Mouse (Mus musculus) forebrain, embryonic 11.5 days (tissue): ENCODE results near the gene Parpbp. TPM values are rescaled to one million over a fixed set of nuclear protein-coding genes. Genes with fewer than 3 reads are reported as not detected.
A peak's percentile ranks its signal among the peaks of the same experiment; 100 is the strongest.

ENCODE experiments used
- ATAC-seq: fragments of 200-750 bp; cut with Nextera tagmentation; replicated peaks from 2 replicates; pipeline ENCODE4 v1.8.0; 2017; ENCODE audit warnings: moderate TSS enrichment; ENCODE audit not compliant: low FRiP score
- DNase-seq: peaks from one replicate; pipeline ENCODE4 v3.0.0-alpha.2; 2017; ENCODE audit warnings: low spot score
- H3K27ac ChIP-seq: fragments of 300-500 bp; sonication (generic); 2 replicates; pipeline ENCODE4 v1.5.1; 2014; ENCODE audit warnings: low read depth, low read length
- H3K27me3 ChIP-seq: fragments of 300-500 bp; sonication (generic); 2 replicates; pipeline ENCODE4 v1.6.1; 2014; ENCODE audit warnings: mild to moderate bottlenecking, low read length, mixed read lengths; ENCODE audit not compliant: control insufficient read depth, insufficient read depth
- H3K36me3 ChIP-seq: fragments of 300-500 bp; sonication (generic); 2 replicates; pipeline ENCODE4 v1.6.1; 2014; ENCODE audit warnings: mild to moderate bottlenecking, low read length, moderate library complexity, mixed read lengths; ENCODE audit not compliant: control insufficient read depth, insufficient read depth
- H3K4me1 ChIP-seq: fragments of 300-500 bp; sonication (generic); replicated peaks from 2 replicates; pipeline ENCODE4 v1.6.1; 2014; ENCODE audit warnings: low read length, mixed read lengths; ENCODE audit not compliant: control insufficient read depth, insufficient read depth
- H3K4me2 ChIP-seq: fragments of 300-500 bp; sonication (generic); 2 replicates; pipeline ENCODE4 v1.6.1; 2014; ENCODE audit warnings: low read depth, mild to moderate bottlenecking, low read length, moderate library complexity, mixed read lengths; ENCODE audit not compliant: severe bottlenecking
- H3K4me3 ChIP-seq: fragments of 300-500 bp; sonication (generic); 2 replicates; pipeline ENCODE4 v1.5.1; 2014; ENCODE audit warnings: low read depth, low read length
- H3K9ac ChIP-seq: fragments of 300-500 bp; sonication (generic); 2 replicates; pipeline ENCODE4 v1.6.1; 2014; ENCODE audit warnings: low read length
- H3K9me3 ChIP-seq: fragments of 300-500 bp; sonication (generic); 2 replicates; pipeline ENCODE4 v1.6.1; 2016; ENCODE audit warnings: low read length, mixed read lengths; ENCODE audit not compliant: control insufficient read depth
- WGBS: fragments of 180-500 bp; shearing (Covaris S2); extraction: QIAGEN DNeasy Blood & Tissue Kit; methylation state at CpG from one replicate; pipeline ENCODE4 v1.1.7; 2014; 5-methylcytosine and 5-hydroxymethylcytosine counted together
- polyA plus RNA-seq: library from polyadenylated mRNA; unstranded; fragments of >200 nt; fragmentation: Nextera tagmentation; extraction: Ambion mirVana; gene quantifications from 2 replicates; pipeline ENCODE4 v1.2.1, GENCODE M21; 2014

Gene Parpbp
- 15.8 and 16.4 TPM in 2 replicates for polyA plus RNA-seq

DNA sequence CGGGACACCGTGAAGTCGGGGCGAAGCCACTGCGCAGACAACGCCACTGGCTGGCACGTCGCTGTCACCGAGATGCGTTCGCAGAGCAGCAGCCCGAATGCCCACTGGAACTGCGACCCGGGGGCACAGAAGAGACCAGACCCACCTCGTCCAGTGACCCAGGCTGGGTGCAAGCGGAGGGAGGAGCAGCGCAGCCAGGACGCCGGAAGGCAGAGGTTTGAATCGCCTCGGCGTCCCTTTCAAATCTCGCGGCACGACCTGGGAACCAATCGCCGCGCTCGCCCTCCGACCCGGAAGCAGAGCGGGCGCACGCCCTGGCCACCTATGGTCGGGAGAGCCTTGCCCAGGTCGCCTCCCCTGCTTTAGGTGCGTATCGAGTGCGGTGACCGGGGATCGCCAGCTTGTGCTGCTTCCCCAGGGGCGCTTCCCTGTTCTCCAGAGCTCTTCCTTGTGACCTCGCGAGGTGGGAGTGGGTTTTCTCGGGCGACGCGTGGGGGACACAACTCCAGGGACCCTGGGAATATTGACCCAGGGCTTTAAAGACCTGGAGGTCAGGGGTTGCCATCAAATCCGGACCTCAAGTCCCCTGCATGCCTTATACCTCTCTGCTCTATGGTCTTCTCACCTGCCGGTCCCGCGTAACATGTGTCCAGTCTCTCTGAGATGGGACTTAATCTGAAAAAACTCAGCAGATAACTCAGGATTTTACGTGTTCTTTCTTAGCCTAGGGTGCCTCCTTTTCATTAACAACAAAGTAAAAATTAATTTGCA is at the start of gene Parpbp, which contains the start of gene Nup37:
Parpbp (minus strand) TSS at position 235 of the 771 bp plus-strand sequence.
Nup37 (plus strand) TSS at position 286 of the 771 bp plus-strand sequence.
- H3K4me1 ChIP-seq: peaks cover 6% of the 10 kb centered on the region; the same call in 1 of the 2 replicates
- WGBS: under 1% methylated on average over 53 of the region's 53 CpGs
- H3K27me3 ChIP-seq: no peaks in the 10 kb centered on the region
- no peaks in the 10 kb centered on the region for H3K9me3 ChIP-seq
- H3K27ac ChIP-seq: no peak within 1 kb of the TSS
- H3K4me3 ChIP-seq: peak within 1 kb of the TSS; percentile 81
- H3K9ac ChIP-seq: peak within 1 kb of the TSS; percentile 81
- no peaks in the 10 kb centered on the region for H3K36me3 ChIP-seq
- DNase-seq (peak; percentile 93), ATAC-seq (peak; percentile 99)
- H3K4me2 ChIP-seq: peak within 1 kb of the TSS; percentile 84

DNA sequence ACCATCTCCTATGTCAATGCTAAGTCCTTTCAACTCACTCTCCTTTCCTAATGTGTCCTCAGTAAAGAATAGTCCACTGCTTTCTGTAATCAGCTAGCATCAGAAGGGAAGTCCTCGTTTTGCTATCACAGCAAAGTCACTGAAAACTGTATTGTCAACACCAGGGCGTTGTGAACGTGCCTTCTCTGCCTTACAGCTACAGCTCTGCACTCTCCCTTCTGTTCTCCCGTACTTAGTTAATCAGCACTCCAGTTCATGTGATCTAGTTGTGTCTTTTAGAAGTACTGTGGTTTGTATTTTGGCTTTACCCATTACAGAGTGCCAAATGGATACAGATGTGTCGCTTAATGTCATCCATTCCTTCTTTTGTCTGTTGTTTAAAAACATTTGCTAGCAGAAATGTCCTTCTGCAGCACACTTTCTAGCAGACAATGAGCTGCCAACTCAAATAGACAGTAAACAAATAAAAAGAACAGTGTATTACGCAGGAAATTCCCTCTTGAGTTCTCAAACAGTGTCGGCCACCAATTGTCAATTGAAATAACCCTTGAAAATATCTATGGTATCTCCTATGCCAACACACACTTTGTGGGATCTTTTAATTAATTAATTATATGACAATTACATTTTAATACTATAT is 20.8 kb upstream of the Parpbp start:
- H3K9ac ChIP-seq: no peak overlapping the region
- no peaks in the 10 kb centered on the region for H3K4me1 ChIP-seq
- DNase-seq (no peak), ATAC-seq (no peak)
- 89% methylated on average over 7 of the region's 7 CpGs for WGBS
- H3K27me3 ChIP-seq: no peaks in the 10 kb centered on the region
- H3K36me3 ChIP-seq: no peaks in the 10 kb centered on the region
- H3K4me2 ChIP-seq: no peak overlapping the region
- no peaks in the 10 kb centered on the region for H3K9me3 ChIP-seq
- H3K27ac ChIP-seq: no peak overlapping the region
- H3K4me3 ChIP-seq: no peak overlapping the region

DNA sequence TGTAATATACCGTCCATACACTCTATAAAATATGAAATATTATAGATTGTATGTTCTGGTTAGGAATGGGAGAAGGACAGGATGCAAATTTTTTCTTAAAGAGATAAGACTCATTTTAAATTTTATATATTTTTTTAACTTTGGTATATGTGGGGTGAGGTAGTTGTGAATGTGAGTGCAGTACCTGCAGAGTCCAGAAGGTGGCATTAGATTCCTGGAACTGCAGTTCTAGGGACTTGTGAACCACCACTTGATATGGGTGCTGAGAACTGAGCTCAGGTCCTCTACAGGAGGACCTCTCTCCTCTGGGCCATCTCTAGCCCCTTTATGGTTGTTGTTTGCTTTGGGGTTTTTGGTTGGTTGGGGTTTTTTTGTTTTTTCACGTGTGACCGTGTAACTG is 19.4 kb upstream of the Parpbp start:
- Histone ChIP-seq H3K27me3 (no peaks in the 10 kb centered on the region), H3K9me3 (no peaks in the 10 kb centered on the region), H3K27ac (no peak overlapping the region), H3K4me1 (no peaks in the 10 kb centered on the region), H3K4me2 (no peak overlapping the region), H3K4me3 (no peak overlapping the region), H3K9ac (no peak overlapping the region), H3K36me3 (no peaks in the 10 kb centered on the region)
- DNase-seq: no peak
- no peak for ATAC-seq
- 97% methylated on average over 3 of the region's 3 CpGs for WGBS

DNA sequence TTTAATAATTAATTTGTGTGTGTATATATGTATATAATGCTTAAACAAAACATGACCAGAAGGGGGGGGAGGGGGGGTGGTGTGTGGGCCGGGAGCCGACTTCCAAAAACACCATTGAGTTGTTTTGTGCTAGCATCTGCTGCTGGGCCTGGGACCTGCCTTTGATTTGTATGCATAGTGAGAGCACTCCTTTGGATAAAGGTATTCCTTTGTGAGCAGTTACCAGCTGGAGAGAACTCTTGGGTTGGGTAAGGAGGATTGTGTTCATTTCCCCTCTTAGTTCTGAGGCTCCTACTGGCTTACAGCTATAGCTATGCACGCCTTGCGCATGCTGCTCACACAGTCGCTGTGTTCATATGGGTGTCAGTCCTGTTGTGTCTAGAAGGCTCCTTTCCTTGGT is 15.9 kb upstream of the Parpbp start:
- no peaks in the 10 kb centered on the region for H3K36me3 ChIP-seq
- H3K27me3 ChIP-seq: no peaks in the 10 kb centered on the region
- no peak overlapping the region for H3K27ac ChIP-seq
- H3K4me2 ChIP-seq: no peak overlapping the region
- no peak for DNase-seq
- WGBS: 84% methylated on average over 5 of the region's 5 CpGs
- no peak overlapping the region for H3K4me3 ChIP-seq
- no peak overlapping the region for H3K9ac ChIP-seq
- no peaks in the 10 kb centered on the region for H3K9me3 ChIP-seq
- no peak for ATAC-seq
- no peaks in the 10 kb centered on the region for H3K4me1 ChIP-seq

DNA sequence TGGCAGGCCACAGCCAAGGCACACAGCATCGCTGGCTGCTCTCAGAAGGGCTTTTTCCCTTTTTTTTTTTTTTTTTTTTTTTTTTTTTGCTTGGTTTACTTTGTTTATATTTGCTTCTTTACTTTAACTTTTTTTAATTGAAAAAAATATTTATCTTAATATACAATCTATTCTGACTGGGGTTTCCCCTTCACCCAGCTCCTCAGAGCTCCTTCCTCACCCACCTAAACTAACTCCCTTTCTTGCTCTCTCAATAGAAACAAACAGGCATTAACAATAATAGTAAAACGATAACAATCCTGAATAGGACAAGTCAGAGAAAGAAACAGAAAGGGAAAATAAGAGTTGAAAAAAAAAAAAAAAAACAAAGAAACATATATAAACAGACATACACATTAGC is 15.4 kb upstream of the Parpbp start:
- no peak for ATAC-seq
- Histone ChIP-seq H3K4me3 (no peak overlapping the region), H3K4me1 (no peaks in the 10 kb centered on the region), H3K27ac (no peak overlapping the region), H3K36me3 (no peaks in the 10 kb centered on the region), H3K9me3 (no peaks in the 10 kb centered on the region), H3K4me2 (no peak overlapping the region), H3K27me3 (no peaks in the 10 kb centered on the region), H3K9ac (no peak overlapping the region)
- no peak for DNase-seq
- WGBS: 96% methylated on average over 2 of the region's 2 CpGs

DNA sequence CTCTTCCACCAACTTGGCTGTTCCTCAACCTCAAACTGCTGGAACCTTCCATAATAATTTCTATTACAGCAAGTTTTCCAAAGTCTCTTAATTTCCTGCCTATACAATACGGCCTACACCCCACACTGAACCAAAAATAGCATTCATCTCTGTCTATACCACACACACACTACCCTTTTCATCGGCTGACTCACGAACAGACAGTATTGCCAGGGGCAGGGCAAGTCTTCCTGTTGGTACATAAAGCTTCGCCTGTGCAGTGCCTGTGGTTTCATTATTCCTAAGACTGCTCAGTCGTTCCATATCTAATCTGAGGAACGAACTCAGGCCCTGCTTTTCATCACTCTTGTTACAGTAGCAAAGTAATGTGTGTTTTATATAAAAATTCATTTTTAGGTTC is 4.9 kb upstream of the Parpbp start:
- Histone ChIP-seq H3K4me2 (no peak overlapping the region), H3K4me1 (no peaks in the 10 kb centered on the region; the same call in 1 of the 2 replicates), H3K36me3 (peaks cover 5% of the 10 kb centered on the region; the same call in 1 of the 2 replicates), H3K27ac (no peak overlapping the region), H3K9ac (no peak overlapping the region), H3K27me3 (no peaks in the 10 kb centered on the region), H3K4me3 (no peak overlapping the region), H3K9me3 (no peaks in the 10 kb centered on the region)
- 83% methylated on average over 6 of the region's 6 CpGs for WGBS
- no peak for DNase-seq
- ATAC-seq: no peak

DNA sequence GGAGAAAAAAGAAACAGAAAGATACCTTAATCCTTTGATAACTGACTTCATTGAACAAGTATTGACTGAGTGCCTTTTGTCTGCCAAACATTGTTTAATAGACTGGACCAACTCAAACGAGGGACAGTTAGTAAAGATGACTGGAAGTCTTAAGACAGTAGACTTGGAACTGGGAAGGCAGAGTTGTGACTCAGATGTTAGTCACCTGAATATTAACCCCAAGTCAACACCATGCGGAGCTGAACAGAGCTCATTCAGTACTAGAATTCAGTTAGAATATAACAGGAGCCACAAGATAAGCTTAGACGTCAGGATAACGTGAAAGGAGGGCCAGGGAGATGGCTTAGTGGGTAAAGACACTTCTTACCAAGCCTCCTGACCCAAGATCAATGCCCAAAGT is 3.6 kb upstream of the Parpbp start:
- no peak overlapping the region for H3K9ac ChIP-seq
- no peaks in the 10 kb centered on the region for H3K27me3 ChIP-seq
- no peaks in the 10 kb centered on the region for H3K9me3 ChIP-seq
- no peak for ATAC-seq
- WGBS: 90% methylated on average over 4 of the region's 4 CpGs
- peaks cover 5% of the 10 kb centered on the region; the same call in 1 of the 2 replicates for H3K36me3 ChIP-seq
- DNase-seq: no peak
- H3K4me2 ChIP-seq: no peak overlapping the region
- H3K27ac ChIP-seq: no peak overlapping the region
- peaks cover 4% of the 10 kb centered on the region; the same call in 1 of the 2 replicates for H3K4me1 ChIP-seq
- no peak overlapping the region for H3K4me3 ChIP-seq

DNA sequence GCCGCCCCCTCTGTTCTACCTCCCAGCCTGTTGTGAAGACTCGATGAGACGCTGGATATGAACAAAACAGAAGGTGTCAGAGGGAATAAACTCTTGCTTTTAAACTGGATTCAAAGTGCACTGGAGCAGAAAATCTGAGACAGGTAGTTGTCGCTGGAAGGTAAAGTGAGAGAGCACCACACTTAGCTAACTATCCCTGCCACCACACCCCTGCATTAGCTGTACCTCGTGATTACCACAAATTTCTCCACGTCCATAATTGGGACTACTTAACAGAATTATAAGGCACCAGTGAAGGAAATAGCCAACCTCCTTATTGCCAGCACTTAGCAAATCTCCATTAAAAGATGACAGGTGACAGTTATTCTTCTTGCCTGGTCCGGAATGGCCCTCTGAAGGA is 554 bp downstream of the Parpbp start:
- Histone ChIP-seq H3K4me3 (peak overlapping the region; percentile 81), H3K9me3 (no peaks in the 10 kb centered on the region), H3K27me3 (no peaks in the 10 kb centered on the region), H3K4me1 (peaks cover 6% of the 10 kb centered on the region; the same call in 1 of the 2 replicates), H3K9ac (peak overlapping the region; percentile 81), H3K36me3 (no peaks in the 10 kb centered on the region), H3K27ac (no peak overlapping the region), H3K4me2 (peak overlapping the region; percentile 84)
- no peak for DNase-seq
- ATAC-seq: 0 out of 2 replicates have a peak, but pooled peaks have one; percentile 8
- 16% methylated on average over 7 of the region's 7 CpGs for WGBS
